Mouse (Mus musculus): ENCODE measurements at regions not wholly inside any gene's neighbourhood (a gene's known extent, or its start where the extent isn't known, plus 50 kb on each side); places are given as distances from the start of the nearest gene placed in this dataset.

- no peak for DNase-seq
Measured at GRCm38 (mm10) chr15:88214286-88214685, 385.8 kb upstream of the Zdhhc25 start.

GRCm38 (mm10) chr15:88229456-88229855 lies 370.6 kb upstream of the Zdhhc25 start:
- no peak for DNase-seq

- DNase-seq = no peak
Measured at GRCm38 (mm10) chr15:88244606-88245005, 355.5 kb upstream of the Zdhhc25 start.

- no peak for DNase-seq
Measured at GRCm38 (mm10) chr15:88245496-88246246, 354.4 kb upstream of the Zdhhc25 start.

- DNase-seq = peak; percentile 90
Measured at GRCm38 (mm10) chr15:88247974-88248625, 352.0 kb upstream of the Zdhhc25 start.

- DNase-seq = no peak
Measured at GRCm38 (mm10) chr15:88288051-88288450, 312.1 kb upstream of the Zdhhc25 start.

GRCm38 (mm10) chr15:88288696-88289095 lies 311.4 kb upstream of the Zdhhc25 start:
- DNase-seq = no peak

- no peak for DNase-seq
Measured at GRCm38 (mm10) chr15:88290740-88291363, 309.2 kb upstream of the Zdhhc25 start.

- DNase-seq = no peak
Measured at GRCm38 (mm10) chr15:88299061-88299460, 301.0 kb upstream of the Zdhhc25 start.

- no peak for DNase-seq
Measured at GRCm38 (mm10) chr15:88311158-88311557, 288.9 kb upstream of the Zdhhc25 start.

- no peak for DNase-seq
Measured at GRCm38 (mm10) chr15:88314810-88315459, 285.2 kb upstream of the Zdhhc25 start.

- DNase-seq = no peak
Measured at GRCm38 (mm10) chr15:88318048-88318447, 282.1 kb upstream of the Zdhhc25 start.

GRCm38 (mm10) chr15:88319527-88319926 lies 280.6 kb upstream of the Zdhhc25 start:
- DNase-seq = no peak

- no peak for DNase-seq
Measured at GRCm38 (mm10) chr15:88323584-88324375, 276.3 kb upstream of the Zdhhc25 start.

GRCm38 (mm10) chr15:88325108-88325507 lies 275.0 kb upstream of the Zdhhc25 start:
- DNase-seq = peak; percentile 6

GRCm38 (mm10) chr15:88353206-88353605 lies 246.9 kb upstream of the Zdhhc25 start:
- DNase-seq = no peak

GRCm38 (mm10) chr15:88360375-88361035 lies 239.6 kb upstream of the Zdhhc25 start:
- DNase-seq = no peak

- no peak for DNase-seq
Measured at GRCm38 (mm10) chr15:88361351-88361750, 238.8 kb upstream of the Zdhhc25 start.

- no peak for DNase-seq
Measured at GRCm38 (mm10) chr15:88362966-88363365, 237.1 kb upstream of the Zdhhc25 start.

- DNase-seq = no peak
Measured at GRCm38 (mm10) chr15:88370366-88370765, 229.7 kb upstream of the Zdhhc25 start.

GRCm38 (mm10) chr15:88372039-88372438 lies 228.1 kb upstream of the Zdhhc25 start:
- no peak for DNase-seq

- DNase-seq = no peak
Measured at GRCm38 (mm10) chr15:88373923-88374322, 226.2 kb upstream of the Zdhhc25 start.

Data from heart, postnatal 4 days (tissue).